8 mouse cellular contexts compared by ENCODE assay signal in genomic region chr10:59949783-59950605, GRCm38 (mm10). TPM values are rescaled to one million over a fixed set of nuclear protein-coding genes. Genes with fewer than 3 reads are reported as not detected.
A peak's percentile ranks its signal among the peaks of the same experiment; 100 is the strongest.
DNase-seq lines count a peak whose midpoint lies in the region; ATAC-seq and TF ChIP-seq lines count a peak whose summit lies in the region.

No protein-coding gene starts in this region.

- peak; percentile 45 for DNase-seq in CD4-positive, CD25-positive, alpha-beta regulatory T cell, adult 2 months (ENCODE audit: low read depth, low spot score)
- no peak for DNase-seq in lung, embryonic 14.5 days
- no peak for DNase-seq in lung, postnatal 36 days
- no peak for DNase-seq in limb, embryonic 10.5 days (ENCODE audit: low spot score)
- no peak for DNase-seq in embryo, embryonic 10.5 days (ENCODE audit: low spot score)
- no peak for DNase-seq in embryo, embryonic 9.5 days (ENCODE audit: extremely low spot score)

- H3K9ac ChIP-seq in lung, embryonic 14.5 days, result peak overlapping the region; percentile 94
- peak overlapping the region; percentile 94 for H3K9ac ChIP-seq in neural tube, embryonic 15.5 days (replicated peaks)

- H3K27ac ChIP-seq in lung, embryonic 14.5 days (ENCODE audit: low read depth), result peak overlapping the region; percentile 95
- H3K27ac ChIP-seq in limb, embryonic 10.5 days, result peak overlapping the region; percentile 95
- peak overlapping the region; percentile 98 for H3K27ac ChIP-seq in neural tube, embryonic 15.5 days (replicated peaks)

- peaks cover 13% of the 10 kb centered on the region; the same call in 1 of the 2 replicates for H3K36me3 ChIP-seq in lung, embryonic 14.5 days (ENCODE audit: insufficient read depth)
- peaks cover 17% of the 10 kb centered on the region for H3K36me3 ChIP-seq in limb, embryonic 10.5 days
- no peaks in the 10 kb centered on the region for H3K36me3 ChIP-seq in neural tube, embryonic 15.5 days

- H3K4me3 ChIP-seq in lung, embryonic 14.5 days (ENCODE audit: low read depth, low read length), result peak overlapping the region; percentile 85
- H3K4me3 ChIP-seq in limb, embryonic 10.5 days, result peak overlapping the region; percentile 73
- peak overlapping the region; percentile 69 for H3K4me3 ChIP-seq in neural tube, embryonic 15.5 days (replicated peaks)

- no peaks in the 10 kb centered on the region for H3K9me3 ChIP-seq in lung, embryonic 14.5 days (ENCODE audit: low read depth, low read length)
- no peaks in the 10 kb centered on the region for H3K9me3 ChIP-seq in limb, embryonic 10.5 days (replicated peaks)
- H3K9me3 ChIP-seq in neural tube, embryonic 15.5 days (replicated peaks), result no peaks in the 10 kb centered on the region

- 32% methylated on average over 15 of the region's 15 CpGs for WGBS in lung, embryonic 14.5 days
- whole genome bisulfite sequencing in limb, embryonic 10.5 days, result 45% methylated on average over 15 of the region's 15 CpGs
- 44% methylated on average over 15 of the region's 15 CpGs for WGBS in neural tube, embryonic 15.5 days

- H3K4me2 ChIP-seq in lung, embryonic 14.5 days, result peak overlapping the region; percentile 96
- H3K4me2 ChIP-seq in neural tube, embryonic 15.5 days, result peak overlapping the region; percentile 94

- ATAC-seq in CD4-positive, CD25-positive, alpha-beta regulatory T cell, adult 4 months, result no peak
- ATAC-seq in lung, embryonic 14.5 days (ENCODE audit: insufficient read depth), result no peak
- no peak for ATAC-seq in neural tube, embryonic 15.5 days (ENCODE audit: low FRiP score)

- peaks cover 16% of the 10 kb centered on the region for H3K4me1 ChIP-seq in lung, embryonic 14.5 days (ENCODE audit: insufficient read depth)
- peaks cover 44% of the 10 kb centered on the region for H3K4me1 ChIP-seq in limb, embryonic 10.5 days
- H3K4me1 ChIP-seq in neural tube, embryonic 15.5 days, result peaks cover 33% of the 10 kb centered on the region

- H3K27me3 ChIP-seq in lung, embryonic 14.5 days (ENCODE audit: insufficient read depth, low read length), result no peaks in the 10 kb centered on the region
- H3K27me3 ChIP-seq in limb, embryonic 10.5 days (ENCODE audit: low read depth, poor library complexity, severe bottlenecking), result no peaks in the 10 kb centered on the region
- H3K27me3 ChIP-seq in neural tube, embryonic 15.5 days (replicated peaks), result no peaks in the 10 kb centered on the region

- TF ChIP-seq CTCF in lung, embryonic 14.5 days (IDR thresholded peaks at IDR 0.05; ENCODE audit: low read depth), result no peak

RNA-seq across cellular contexts. Expression of gene Ddit4, which starts 1.6 kb away (rescaled TPM):
- polyA plus RNA-seq in CD4-positive, CD25-positive, alpha-beta regulatory T cell, adult 4 months (2017; shearing (Covaris generic)), result 10 to 100 TPM; 16.6 to 32.8 TPM
- 3.0 and 3.5 TPM in 2 replicates for polyA plus RNA-seq in lung, embryonic 14.5 days (2014; fragmentation: Nextera tagmentation; extraction: Ambion mirVana)
- polyA plus RNA-seq in limb, embryonic 10.5 days (2016; fragmentation: Nextera tagmentation; extraction: Ambion mirVana), result 30.3 and 58.7 TPM in 2 replicates
- polyA plus RNA-seq in neural tube, embryonic 15.5 days (2015; fragmentation: Nextera tagmentation; extraction: Ambion mirVana), result 80.8 and 91.6 TPM in 2 replicates

RNA-seq across cellular contexts. Expression of gene Ascc1, which starts 52.6 kb away (rescaled TPM):
- polyA plus RNA-seq in CD4-positive, CD25-positive, alpha-beta regulatory T cell, adult 4 months (2017; shearing (Covaris generic)), result 10 to 100 TPM; 57.8 to 61.3 TPM
- 34.7 and 35.3 TPM in 2 replicates for polyA plus RNA-seq in lung, embryonic 14.5 days (2014; fragmentation: Nextera tagmentation; extraction: Ambion mirVana)
- 32.1 and 36.5 TPM in 2 replicates for polyA plus RNA-seq in limb, embryonic 10.5 days (2016; fragmentation: Nextera tagmentation; extraction: Ambion mirVana)
- 45.4 and 47.3 TPM in 2 replicates for polyA plus RNA-seq in neural tube, embryonic 15.5 days (2015; fragmentation: Nextera tagmentation; extraction: Ambion mirVana)

RNA-seq across cellular contexts. Expression of gene Anapc16, which starts 52.9 kb away (rescaled TPM):
- polyA plus RNA-seq in CD4-positive, CD25-positive, alpha-beta regulatory T cell, adult 4 months (2017; shearing (Covaris generic)), result 100 to 1,000 TPM in 1 of 2 experiments, 10 to 100 TPM in 1; 82.2 to 102 TPM
- polyA plus RNA-seq in lung, embryonic 14.5 days (2014; fragmentation: Nextera tagmentation; extraction: Ambion mirVana), result 108 and 109 TPM in 2 replicates
- 103 and 111 TPM in 2 replicates for polyA plus RNA-seq in limb, embryonic 10.5 days (2016; fragmentation: Nextera tagmentation; extraction: Ambion mirVana)
- polyA plus RNA-seq in neural tube, embryonic 15.5 days (2015; fragmentation: Nextera tagmentation; extraction: Ambion mirVana), result 106 TPM in 2 replicates
